Mouse (Mus musculus): ENCODE results near the gene Phf19. TPM values are rescaled to one million over a fixed set of nuclear protein-coding genes. Genes with fewer than 3 reads are reported as not detected.

Gene Phf19
- polyA plus RNA-seq, 2 experiments from 2014 or later, result 1.2 to 1.8 TPM

DNA sequence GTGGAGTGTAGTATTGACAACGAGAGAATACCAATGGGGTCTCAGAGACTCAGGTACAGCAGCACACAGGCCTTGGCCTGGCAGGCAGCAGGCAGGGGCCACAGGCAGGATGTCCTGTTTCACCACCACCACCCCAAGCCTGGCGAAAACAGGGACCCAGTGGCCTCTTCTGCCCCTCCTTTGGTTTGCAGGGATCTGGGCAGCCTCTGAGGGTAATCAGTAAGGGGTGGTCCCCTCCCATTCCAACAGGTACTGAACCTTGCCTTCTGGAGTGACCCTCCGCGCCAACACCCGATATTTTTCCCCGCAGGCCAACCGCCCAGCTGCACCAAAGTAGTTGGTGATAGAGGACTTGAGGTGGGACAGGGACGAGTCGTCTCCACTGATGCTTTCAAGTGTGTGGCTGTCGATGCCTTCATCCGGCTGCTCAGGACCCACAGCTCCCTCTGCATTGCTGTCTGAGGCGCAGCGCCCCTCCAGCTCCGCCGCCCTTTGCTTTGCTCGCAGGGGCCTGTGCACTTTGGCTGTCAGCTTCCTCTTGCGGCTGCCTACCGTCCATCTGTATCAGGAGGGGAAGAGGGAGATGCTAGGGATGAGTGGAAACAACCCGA is 18.2 kb downstream of the Phf19 start:
- ATAC-seq, result no peak

DNA sequence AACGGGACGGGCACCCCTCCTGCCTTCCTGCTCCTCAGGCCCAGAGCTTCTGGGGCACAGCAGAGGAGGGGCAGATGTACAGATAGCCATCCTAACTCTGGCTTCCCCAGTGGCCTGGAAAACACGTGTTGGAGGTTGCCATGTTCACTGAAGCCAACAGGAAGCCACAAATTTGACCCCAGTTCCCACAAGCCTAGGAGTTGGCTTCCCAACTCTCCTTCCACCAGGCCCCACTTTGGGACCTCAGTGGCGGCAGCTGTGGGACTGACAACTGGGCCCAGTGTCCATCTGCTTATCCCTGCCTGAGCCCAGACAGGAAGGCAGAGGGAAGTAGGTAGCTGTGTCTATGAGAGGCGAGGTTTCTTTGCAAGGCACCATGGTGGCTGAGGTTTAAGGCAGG is 19.9 kb downstream of the Phf19 start:
- no peak for ATAC-seq

- ATAC-seq, result no peak
These were observed 29.6 kb downstream of the Phf19 start for GRCm38 (mm10) chr2:34884186-34884585.

- ATAC-seq, result no peak
These were observed 30.6 kb downstream of the Phf19 start for GRCm38 (mm10) chr2:34883190-34883589.

DNA sequence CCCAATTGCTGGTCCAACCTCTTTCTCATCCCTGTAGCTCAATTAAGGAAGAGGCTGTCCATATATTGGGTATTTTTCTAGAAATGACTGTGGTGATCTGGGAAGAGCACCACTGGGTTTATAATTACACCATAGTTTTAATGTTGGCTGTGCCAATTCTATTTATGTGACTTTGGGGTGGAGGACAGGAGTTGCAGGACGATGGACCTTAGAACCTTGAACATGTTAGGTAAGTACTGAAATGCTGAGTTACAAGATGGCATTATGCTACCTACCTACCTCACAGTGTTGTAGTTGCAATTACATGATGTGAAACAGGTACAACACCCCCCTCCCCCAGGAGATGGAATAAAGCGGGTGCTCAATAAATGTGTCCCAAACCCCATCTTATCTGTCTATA is 31.1 kb downstream of the Phf19 start:
- ATAC-seq, result no peak

GRCm38 (mm10) chr2:34880054-34880453 is 33.8 kb downstream of the Phf19 start:
- ATAC-seq, result no peak

GRCm38 (mm10) chr2:34874816-34875345 is 38.9 kb downstream of the Phf19 start, which contains the start of gene Psmd5:
Gene Psmd5 (minus strand): TSS chr2:34874968.
- ATAC-seq, result no peak

DNA sequence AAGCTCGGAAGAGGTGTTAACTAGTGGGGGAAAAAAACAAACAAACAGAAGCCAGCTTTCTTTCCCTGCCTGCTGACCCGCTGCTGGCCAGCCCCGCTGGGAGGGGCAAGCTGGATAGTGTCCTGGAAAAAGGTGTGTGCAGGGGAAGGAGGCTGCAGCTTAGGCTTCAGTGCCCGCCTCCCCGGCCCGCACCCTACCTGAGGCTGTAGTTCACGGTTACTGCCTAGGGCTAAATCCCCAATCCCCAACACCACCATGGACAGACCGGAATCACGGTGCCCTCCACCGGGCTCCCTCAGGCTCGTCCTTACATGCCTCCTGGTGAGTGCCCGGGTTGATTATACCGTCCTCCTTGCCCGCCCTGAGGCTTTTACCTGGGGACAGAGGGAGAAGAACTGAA is 39.6 kb downstream of the Phf19 start, which contains the start of gene Cutal:
TSS of gene Cutal (plus strand) at position 126 of the 400 bp plus-strand sequence.
- ATAC-seq, result no peak

GRCm38 (mm10) chr2:34870520-34871474 is 43.0 kb downstream of the Phf19 start:
- ATAC-seq, result peak; percentile 98

GRCm38 (mm10) chr2:34869680-34870079 is 44.1 kb downstream of the Phf19 start:
- no peak for ATAC-seq

GRCm38 (mm10) chr2:34857728-34858127 is 56.1 kb downstream of the Phf19 start:
- ATAC-seq, result no peak

DNA sequence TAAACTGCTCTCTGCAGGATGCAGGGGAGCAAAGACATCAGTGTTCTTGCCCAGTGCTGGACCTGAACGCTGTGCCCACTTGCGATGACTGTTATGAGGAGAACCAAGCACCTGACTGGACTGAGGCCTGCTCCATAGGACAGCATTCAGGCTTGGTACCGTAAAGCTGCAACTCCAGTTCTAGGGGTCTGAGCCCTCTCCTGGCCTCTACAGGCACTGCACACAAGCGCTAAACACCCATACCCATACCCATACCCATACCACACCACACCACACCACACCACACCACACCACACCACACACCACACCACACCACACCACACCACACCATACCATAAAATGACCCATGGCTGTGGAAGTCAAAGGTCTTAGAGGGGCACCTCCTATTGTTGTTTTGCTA is 58.6 kb downstream of the Phf19 start:
- no peak for ATAC-seq

- no peak for ATAC-seq
These were observed 66.1 kb downstream of the Phf19 start for GRCm38 (mm10) chr2:34847702-34848101.

Other genes with a start within 250 kb of the Phf19 start
- 10 to 100 TPM; 49.3 to 50.9 TPM for gene Gapvd1, start 158.8 kb downstream of the Phf19 start, polyA plus RNA-seq (2017; shearing (Covaris generic))
- 100 to 1,000 TPM; 510 to 612 TPM for gene Hspa5, start 142.1 kb downstream of the Phf19 start, polyA plus RNA-seq (2017; shearing (Covaris generic))
- gene Rabepk, start 114.1 kb downstream of the Phf19 start, polyA plus RNA-seq (2017; shearing (Covaris generic)), result 10 to 100 TPM; 48.7 to 64.7 TPM
- gene Fbxw2, start 87.7 kb downstream of the Phf19 start, polyA plus RNA-seq (2017; shearing (Covaris generic)), result 10 to 100 TPM; 69.1 to 87.0 TPM
- not detected for gene Gm34653, start 81.0 kb downstream of the Phf19 start, polyA plus RNA-seq (2017; shearing (Covaris generic))
- not detected for gene Cutal, start 39.6 kb downstream of the Phf19 start, polyA plus RNA-seq (2017; shearing (Covaris generic))
- 10 to 100 TPM; 61.0 to 74.1 TPM for gene Psmd5, start 39.1 kb downstream of the Phf19 start, polyA plus RNA-seq (2017; shearing (Covaris generic))
- gene Traf1, start 47.7 kb upstream of the Phf19 start, polyA plus RNA-seq (2017; shearing (Covaris generic)), result 100 to 1,000 TPM; 213 to 237 TPM
- under 1 TPM; 0.09 to 0.17 TPM for gene Hc, start 147.4 kb upstream of the Phf19 start, polyA plus RNA-seq (2017; shearing (Covaris generic))
- gene AI182371, start 187.5 kb upstream of the Phf19 start, polyA plus RNA-seq (2017; shearing (Covaris generic)), result under 1 TPM in 1 of 2 experiments, not detected in 1; 0.78 TPM
- 100 to 1,000 TPM; 139 to 153 TPM for gene Cntrl, start 195.5 kb upstream of the Phf19 start, polyA plus RNA-seq (2017; shearing (Covaris generic))